Mouse (Mus musculus) kidney, postnatal 14 days (tissue): ENCODE measurements around the gene Abt1.

Source experiments
- DNase-seq: peaks from one replicate; pipeline ENCODE4 v3.0.0; 2022; ENCODE audit warnings: mixed read lengths

The Abt1 gene

GRCm38 (mm10) chr13:23423286-23424051 is at the start of gene Abt1:
Abt1 (minus strand) TSS chr13:23423866.
- DNase-seq, result peak; percentile 95

GRCm38 (mm10) chr13:23466911-23467310 is 43.2 kb upstream of the Abt1 start:
- DNase-seq, result peak; percentile 61

GRCm38 (mm10) chr13:23466306-23466705 is 42.6 kb upstream of the Abt1 start:
- DNase-seq, result no peak

GRCm38 (mm10) chr13:23465600-23466109 is 42.0 kb upstream of the Abt1 start, which contains the start of gene Btn1a1:
Btn1a1 (minus strand) TSS chr13:23465901.
- no peak for DNase-seq

GRCm38 (mm10) chr13:23464841-23465366 is 41.2 kb upstream of the Abt1 start:
- DNase-seq, result no peak

GRCm38 (mm10) chr13:23464224-23464637 is 40.6 kb upstream of the Abt1 start:
- DNase-seq, result peak; percentile 22

- peak; percentile 67 for DNase-seq
Measured at GRCm38 (mm10) chr13:23463381-23464223, 39.9 kb upstream of the Abt1 start.

GRCm38 (mm10) chr13:23462669-23463068 is 39.0 kb upstream of the Abt1 start:
- DNase-seq, result no peak

GRCm38 (mm10) chr13:23462063-23462462 is 38.4 kb upstream of the Abt1 start:
- no peak for DNase-seq

GRCm38 (mm10) chr13:23459264-23459846 is 35.7 kb upstream of the Abt1 start:
- DNase-seq, result no peak

GRCm38 (mm10) chr13:23453926-23454325 is 30.3 kb upstream of the Abt1 start:
- DNase-seq, result peak; percentile 21

- DNase-seq, result peak; percentile 87
Measured at GRCm38 (mm10) chr13:23453362-23453862, 29.7 kb upstream of the Abt1 start.

GRCm38 (mm10) chr13:23450398-23450797 is 26.7 kb upstream of the Abt1 start:
- DNase-seq, result peak; percentile 88

GRCm38 (mm10) chr13:23449235-23450095 is 25.8 kb upstream of the Abt1 start:
- peak; percentile 64 for DNase-seq

GRCm38 (mm10) chr13:23448758-23449157 is 25.1 kb upstream of the Abt1 start:
- DNase-seq, result no peak

GRCm38 (mm10) chr13:23446498-23446952 is 22.9 kb upstream of the Abt1 start:
- peak; percentile 88 for DNase-seq

- DNase-seq, result peak; percentile 93
Measured at GRCm38 (mm10) chr13:23445561-23446320, 22.1 kb upstream of the Abt1 start.

- no peak for DNase-seq
Measured at GRCm38 (mm10) chr13:23445156-23445555, 21.5 kb upstream of the Abt1 start.

GRCm38 (mm10) chr13:23444451-23444850 is 20.8 kb upstream of the Abt1 start:
- no peak for DNase-seq

GRCm38 (mm10) chr13:23439901-23440300 is 16.2 kb upstream of the Abt1 start:
- no peak for DNase-seq

GRCm38 (mm10) chr13:23438521-23438920 is 14.9 kb upstream of the Abt1 start:
- peak; percentile 63 for DNase-seq
